Mouse (Mus musculus) heart, embryonic 13.5 days (tissue): ENCODE measurements around the gene Gab2. TPM values are rescaled to one million over a fixed set of nuclear protein-coding genes. Genes with fewer than 3 reads are reported as not detected.

Experiments used
- ATAC-seq: fragments of 200-750 bp; cut with Nextera tagmentation; 2 replicates; pipeline ENCODE4 v1.8.0; 2017; ENCODE audit warnings: moderate TSS enrichment; ENCODE audit not compliant: insufficient number of reproducible peaks, low FRiP score, low TSS enrichment; ENCODE audit errors: extremely low read depth
- H3K27ac ChIP-seq: fragments of 300-500 bp; sonication (generic); replicated peaks from 2 replicates; pipeline ENCODE4 v1.5.1; 2015; ENCODE audit warnings: moderate library complexity, mild to moderate bottlenecking, inconsistent platforms
- H3K27me3 ChIP-seq: fragments of 300-500 bp; sonication (generic); replicated peaks from 2 replicates; pipeline ENCODE4 v1.6.1; 2015; ENCODE audit warnings: mild to moderate bottlenecking, inconsistent platforms
- H3K36me3 ChIP-seq: fragments of 300-500 bp; sonication (generic); 2 replicates; pipeline ENCODE4 v1.6.1; 2015; ENCODE audit warnings: mild to moderate bottlenecking, inconsistent platforms
- H3K4me1 ChIP-seq: fragments of 300-500 bp; sonication (generic); 2 replicates; pipeline ENCODE4 v1.6.1; 2015; ENCODE audit warnings: inconsistent platforms
- H3K4me2 ChIP-seq: fragments of 300-500 bp; sonication (generic); 2 replicates; pipeline ENCODE4 v1.6.1; 2015; ENCODE audit warnings: inconsistent platforms, mild to moderate bottlenecking, moderate library complexity
- H3K4me3 ChIP-seq: fragments of 300-500 bp; sonication (generic); 2 replicates; pipeline ENCODE4 v1.5.1; 2015; ENCODE audit warnings: moderate library complexity, mild to moderate bottlenecking, inconsistent platforms
- H3K9ac ChIP-seq: fragments of 300-500 bp; sonication (generic); 2 replicates; pipeline ENCODE4 v1.6.1; 2015; ENCODE audit warnings: inconsistent platforms, mild to moderate bottlenecking, moderate library complexity
- H3K9me3 ChIP-seq: fragments of 300-500 bp; sonication (generic); 2 replicates; pipeline ENCODE4 v1.6.1; 2016; ENCODE audit warnings: inconsistent platforms
- WGBS: fragments of 180-500 bp; shearing (Covaris S2); methylation state at CpG from one replicate; pipeline ENCODE4 v1.1.7; 2015; ENCODE audit warnings: mixed read lengths; 5-methylcytosine and 5-hydroxymethylcytosine counted together
- polyA plus RNA-seq: library from polyadenylated mRNA; unstranded; fragments of >200 nt; fragmentation: Nextera tagmentation; extraction: Ambion mirVana; gene quantifications from 2 replicates; pipeline ENCODE4 v1.2.1, GENCODE M21; 2015

Gene Gab2
- polyA plus RNA-seq, 1 experiment from 2014 or later = 7.1 TPM

DNA sequence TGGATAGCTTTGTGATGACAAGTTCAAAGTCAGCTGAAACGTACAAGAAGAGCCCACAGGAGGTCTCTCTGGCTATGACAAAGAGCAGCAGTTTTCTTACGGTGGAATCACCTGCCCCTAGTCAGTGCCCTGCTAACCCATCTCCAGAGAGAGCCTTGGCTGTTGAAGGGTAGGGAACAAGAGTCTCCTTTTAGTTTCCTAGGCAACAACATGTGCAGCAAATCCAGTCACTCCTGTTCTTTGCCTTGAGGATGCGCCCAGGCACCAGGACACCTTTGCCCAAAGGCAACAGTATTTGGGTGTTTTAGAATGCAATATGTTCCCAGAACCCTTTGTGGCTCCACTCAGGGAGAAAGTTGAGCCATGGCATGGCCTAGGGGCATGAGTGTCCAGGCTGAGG is 266.9 kb downstream of the Gab2 start:
- Histone ChIP-seq H3K4me2 (no peak overlapping the region), H3K27me3 (0 out of 2 replicates have a peak, but pooled peaks cover 4% of the 10 kb centered on the region), H3K4me1 (peaks cover 29% of the 10 kb centered on the region), H3K9me3 (no peaks in the 10 kb centered on the region), H3K27ac (no peak overlapping the region), H3K4me3 (no peak overlapping the region), H3K36me3 (peaks cover 18% of the 10 kb centered on the region), H3K9ac (no peak overlapping the region)
- WGBS = 71% methylated on average over 3 of the region's 3 CpGs
- ATAC-seq = no peak

DNA sequence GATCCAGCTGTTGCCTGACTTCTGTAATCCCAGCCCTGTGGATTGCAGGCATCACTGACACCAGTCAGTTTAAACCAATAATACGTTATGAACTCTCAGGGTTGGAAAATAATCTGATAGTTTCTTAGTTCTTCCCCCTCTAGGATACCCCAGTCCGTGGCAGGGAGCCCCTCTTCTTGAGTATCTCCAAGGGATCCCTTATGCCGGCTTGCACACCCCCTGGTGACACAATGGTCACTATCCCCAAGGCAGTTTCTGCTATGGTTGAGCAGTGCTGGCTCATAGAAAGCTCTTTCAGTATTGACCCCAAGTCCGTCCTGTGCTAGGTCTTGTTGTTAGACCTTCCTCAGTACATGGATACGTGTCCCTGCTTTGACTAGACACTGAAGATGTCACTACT is 267.4 kb downstream of the Gab2 start:
- 72% methylated on average over 5 of the region's 5 CpGs for WGBS

GRCm38 (mm10) chr7:97349438-97349837 is 268.1 kb downstream of the Gab2 start:
- Histone ChIP-seq H3K27ac (no peak overlapping the region), H3K36me3 (peaks cover 18% of the 10 kb centered on the region), H3K9me3 (no peaks in the 10 kb centered on the region), H3K4me1 (peaks cover 23% of the 10 kb centered on the region), H3K9ac (no peak overlapping the region), H3K4me2 (no peak overlapping the region), H3K4me3 (no peak overlapping the region), H3K27me3 (0 out of 2 replicates have a peak, but pooled peaks cover 4% of the 10 kb centered on the region)
- 74% methylated on average over 6 of the region's 6 CpGs for WGBS
- ATAC-seq = no peak

More for the DNA sequence above, 267.4 kb downstream of the Gab2 start:
- Histone ChIP-seq H3K27ac (no peak overlapping the region), H3K9ac (no peak overlapping the region), H3K27me3 (0 out of 2 replicates have a peak, but pooled peaks cover 4% of the 10 kb centered on the region), H3K4me2 (no peak overlapping the region), H3K9me3 (no peaks in the 10 kb centered on the region), H3K36me3 (peaks cover 18% of the 10 kb centered on the region), H3K4me1 (peaks cover 25% of the 10 kb centered on the region), H3K4me3 (no peak overlapping the region)
- no peak for ATAC-seq

GRCm38 (mm10) chr7:97350891-97351290 is 269.5 kb downstream of the Gab2 start:
- ATAC-seq = no peak
- H3K9ac ChIP-seq = no peak overlapping the region
- no peaks in the 10 kb centered on the region for H3K9me3 ChIP-seq
- H3K4me2 ChIP-seq = no peak overlapping the region
- WGBS = 76% methylated on average over 5 of the region's 5 CpGs
- no peak overlapping the region for H3K4me3 ChIP-seq
- peaks cover 23% of the 10 kb centered on the region for H3K4me1 ChIP-seq
- 0 out of 2 replicates have a peak, but pooled peaks cover 4% of the 10 kb centered on the region for H3K27me3 ChIP-seq
- peaks cover 18% of the 10 kb centered on the region for H3K36me3 ChIP-seq
- no peak overlapping the region for H3K27ac ChIP-seq

DNA sequence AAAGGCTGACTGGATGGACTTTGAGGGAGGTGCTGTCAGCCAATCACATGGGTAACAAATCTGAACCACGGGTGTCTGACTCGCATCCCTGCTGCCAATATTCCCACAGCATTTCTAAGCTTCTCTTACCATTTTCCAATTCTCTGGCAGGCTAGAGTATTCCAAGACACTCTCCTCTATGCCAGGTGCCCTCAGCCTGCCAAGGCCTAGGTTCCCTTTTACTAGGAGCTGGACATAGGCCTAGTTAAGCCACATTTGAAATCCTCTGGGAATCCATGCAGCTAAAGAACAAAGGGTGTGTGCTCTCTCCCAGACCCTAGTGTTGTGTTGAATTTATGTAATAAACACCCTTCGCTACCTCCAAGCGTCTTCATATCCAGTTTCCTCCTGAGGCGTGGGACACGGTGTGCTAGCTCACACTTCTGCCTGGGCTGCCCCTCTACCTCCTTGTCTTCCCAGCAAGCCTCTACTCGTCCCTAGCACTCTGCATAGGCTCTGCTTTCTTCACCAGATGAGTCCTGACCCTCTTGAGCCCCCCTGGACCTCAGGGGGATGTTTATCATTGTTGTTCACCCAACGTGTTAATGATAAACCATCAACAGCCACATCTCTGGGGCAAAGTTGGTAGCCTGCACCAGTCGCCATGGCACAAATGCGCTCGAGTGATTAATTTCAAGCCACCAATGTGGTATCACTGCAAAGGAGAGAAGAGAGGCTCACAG is 270.6 kb downstream of the Gab2 start:
- H3K27me3 ChIP-seq = 0 out of 2 replicates have a peak, but pooled peaks cover 4% of the 10 kb centered on the region
- H3K4me1 ChIP-seq = peaks cover 21% of the 10 kb centered on the region
- WGBS = 81% methylated on average over 11 of the region's 11 CpGs
- H3K9me3 ChIP-seq = no peaks in the 10 kb centered on the region
- no peak overlapping the region for H3K27ac ChIP-seq
- H3K4me2 ChIP-seq = no peak overlapping the region
- no peak for ATAC-seq
- H3K4me3 ChIP-seq = no peak overlapping the region
- H3K36me3 ChIP-seq = peaks cover 18% of the 10 kb centered on the region
- no peak overlapping the region for H3K9ac ChIP-seq

GRCm38 (mm10) chr7:97353356-97353755 is 272.0 kb downstream of the Gab2 start:
- WGBS = 83% methylated on average over 6 of the region's 6 CpGs
- H3K27ac ChIP-seq = no peak overlapping the region
- no peaks in the 10 kb centered on the region for H3K9me3 ChIP-seq
- H3K4me2 ChIP-seq = no peak overlapping the region
- H3K4me3 ChIP-seq = no peak overlapping the region
- ATAC-seq = no peak
- H3K9ac ChIP-seq = no peak overlapping the region
- H3K27me3 ChIP-seq = no peaks in the 10 kb centered on the region
- peaks cover 8% of the 10 kb centered on the region for H3K36me3 ChIP-seq
- H3K4me1 ChIP-seq = peaks cover 21% of the 10 kb centered on the region

DNA sequence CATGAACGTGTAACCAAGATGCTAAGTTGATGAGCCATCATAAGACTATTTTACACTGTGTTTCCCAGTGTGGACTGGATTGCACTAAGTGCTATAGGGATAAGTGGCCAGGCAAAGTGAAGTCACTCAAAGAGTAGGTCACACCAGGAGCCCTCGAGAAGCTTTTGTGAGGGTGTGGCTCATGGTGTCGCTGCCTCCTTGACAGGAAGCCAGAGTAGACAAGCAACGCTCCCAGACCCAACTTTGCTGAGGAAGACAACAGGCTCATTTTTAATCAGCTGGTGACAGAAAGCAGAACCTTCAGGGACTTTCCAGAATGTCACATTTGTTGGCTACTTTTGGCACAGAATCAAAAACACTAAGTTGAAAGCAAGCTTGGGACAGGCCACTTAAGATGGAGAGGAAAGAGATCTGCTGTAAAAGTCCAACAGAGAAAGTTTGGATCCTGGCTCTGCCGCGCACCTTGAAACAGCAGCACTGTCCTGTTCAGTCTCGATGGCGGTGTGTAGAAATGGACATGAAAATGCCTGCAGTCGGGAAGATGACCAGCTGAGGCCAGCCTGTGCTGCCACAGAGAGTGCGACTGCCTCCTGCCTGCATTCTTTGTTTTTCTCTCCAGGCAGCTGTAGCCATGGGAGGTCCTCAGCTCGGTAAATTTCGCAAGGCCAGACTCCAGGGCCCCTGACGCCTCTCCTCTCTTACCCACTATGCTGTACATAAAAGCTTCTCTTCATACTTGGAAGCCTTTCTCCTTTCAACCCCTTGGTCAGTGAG is 273.9 kb downstream of the Gab2 start:
- H3K27me3 ChIP-seq = no peaks in the 10 kb centered on the region
- no peaks in the 10 kb centered on the region for H3K9me3 ChIP-seq
- WGBS = 18% methylated on average over 13 of the region's 13 CpGs
- H3K4me3 ChIP-seq = no peak overlapping the region
- H3K36me3 ChIP-seq = no peaks in the 10 kb centered on the region
- H3K4me2 ChIP-seq = peak overlapping the region; percentile 46
- peaks cover 21% of the 10 kb centered on the region for H3K4me1 ChIP-seq
- no peak; the same call in 1 of the 2 replicates for ATAC-seq
- no peak overlapping the region for H3K9ac ChIP-seq
- H3K27ac ChIP-seq = peak overlapping the region; percentile 70

- Histone ChIP-seq H3K4me1 (peaks cover 21% of the 10 kb centered on the region), H3K4me3 (no peak overlapping the region), H3K4me2 (no peak overlapping the region), H3K36me3 (no peaks in the 10 kb centered on the region), H3K27me3 (no peaks in the 10 kb centered on the region), H3K9ac (no peak overlapping the region), H3K9me3 (no peaks in the 10 kb centered on the region), H3K27ac (peak overlapping the region; percentile 40)
- no peak for ATAC-seq
- WGBS = 69% methylated on average over 5 of the region's 5 CpGs
These were observed 274.9 kb downstream of the Gab2 start for GRCm38 (mm10) chr7:97356253-97356652.

DNA sequence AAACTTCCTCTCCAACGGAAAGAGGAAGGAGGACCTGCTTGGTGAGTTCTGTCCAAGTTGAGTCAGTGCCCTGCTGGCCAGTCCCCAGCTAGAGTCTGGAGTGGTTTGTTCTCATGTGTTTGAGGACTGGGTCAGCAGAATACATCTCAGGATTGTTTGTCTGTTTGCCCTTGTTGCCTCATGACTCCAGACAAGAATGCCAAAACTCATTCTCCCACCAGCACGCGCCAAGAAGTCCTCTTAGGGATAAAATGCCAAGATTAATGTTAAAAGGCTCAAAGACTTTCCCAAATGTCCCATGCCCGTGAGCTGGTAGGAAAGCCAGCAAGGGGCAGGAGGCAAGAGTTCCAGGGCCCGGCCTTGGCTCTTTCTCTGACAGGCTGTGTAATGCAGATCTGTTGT is 275.5 kb downstream of the Gab2 start:
- H3K4me3 ChIP-seq = no peak overlapping the region
- no peak overlapping the region for H3K4me2 ChIP-seq
- 74% methylated on average over 5 of the region's 5 CpGs for WGBS
- H3K4me1 ChIP-seq = peaks cover 21% of the 10 kb centered on the region
- no peaks in the 10 kb centered on the region for H3K27me3 ChIP-seq
- H3K36me3 ChIP-seq = no peaks in the 10 kb centered on the region
- no peaks in the 10 kb centered on the region for H3K9me3 ChIP-seq
- no peak for ATAC-seq
- H3K27ac ChIP-seq = no peak overlapping the region
- no peak overlapping the region for H3K9ac ChIP-seq

DNA sequence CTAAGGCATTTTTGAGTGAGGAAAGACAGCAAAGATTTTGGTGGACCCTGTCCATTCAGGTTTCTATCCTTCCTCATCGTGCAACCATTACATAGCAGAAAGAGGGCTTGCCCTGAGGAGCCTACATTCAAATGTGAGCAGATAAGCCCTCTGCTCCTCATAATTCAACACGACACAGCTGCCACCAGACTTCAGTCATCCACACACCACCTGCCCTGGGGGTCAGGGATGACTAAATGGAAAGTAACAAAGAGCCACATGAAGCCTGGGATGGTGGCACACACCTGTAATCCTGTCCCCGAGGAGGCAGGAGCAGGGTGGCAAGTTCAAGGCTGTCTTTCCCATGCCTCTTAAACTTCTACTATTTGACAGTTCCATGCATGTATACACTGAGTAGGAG is 276.5 kb downstream of the Gab2 start:
- Histone ChIP-seq H3K9ac (no peak overlapping the region), H3K27me3 (no peaks in the 10 kb centered on the region), H3K4me3 (no peak overlapping the region), H3K27ac (no peak overlapping the region), H3K36me3 (no peaks in the 10 kb centered on the region), H3K4me2 (no peak overlapping the region), H3K4me1 (peaks cover 21% of the 10 kb centered on the region), H3K9me3 (no peaks in the 10 kb centered on the region)
- ATAC-seq = no peak
- WGBS = 72% methylated on average over 3 of the region's 3 CpGs

DNA sequence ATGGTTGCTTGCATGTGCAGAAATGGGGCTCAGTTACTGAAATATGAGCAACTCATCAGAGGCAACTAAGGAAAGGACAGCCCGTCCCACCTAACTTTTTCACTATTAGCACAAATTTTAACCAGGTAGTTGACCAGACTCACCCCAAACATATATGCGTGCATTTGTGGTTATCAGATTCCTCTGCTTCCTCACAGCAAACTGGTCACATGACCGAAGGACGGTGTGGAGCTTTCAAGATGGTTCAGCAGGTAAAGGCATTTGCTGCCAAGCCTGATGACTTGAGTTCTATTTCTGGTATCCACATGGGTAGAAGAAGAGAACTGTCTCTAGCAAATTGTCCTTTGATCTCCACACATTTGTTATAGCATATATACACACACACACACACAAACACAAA is 277.0 kb downstream of the Gab2 start:
- no peak overlapping the region for H3K4me2 ChIP-seq
- no peak overlapping the region for H3K4me3 ChIP-seq
- ATAC-seq = no peak
- H3K27me3 ChIP-seq = no peaks in the 10 kb centered on the region
- no peaks in the 10 kb centered on the region for H3K36me3 ChIP-seq
- no peaks in the 10 kb centered on the region for H3K9me3 ChIP-seq
- 72% methylated on average over 4 of the region's 4 CpGs for WGBS
- no peak overlapping the region for H3K9ac ChIP-seq
- no peak overlapping the region for H3K27ac ChIP-seq
- peaks cover 21% of the 10 kb centered on the region for H3K4me1 ChIP-seq
